Comparison of ENCODE assay signal across 18 mouse cellular contexts in the genomic region with DNA sequence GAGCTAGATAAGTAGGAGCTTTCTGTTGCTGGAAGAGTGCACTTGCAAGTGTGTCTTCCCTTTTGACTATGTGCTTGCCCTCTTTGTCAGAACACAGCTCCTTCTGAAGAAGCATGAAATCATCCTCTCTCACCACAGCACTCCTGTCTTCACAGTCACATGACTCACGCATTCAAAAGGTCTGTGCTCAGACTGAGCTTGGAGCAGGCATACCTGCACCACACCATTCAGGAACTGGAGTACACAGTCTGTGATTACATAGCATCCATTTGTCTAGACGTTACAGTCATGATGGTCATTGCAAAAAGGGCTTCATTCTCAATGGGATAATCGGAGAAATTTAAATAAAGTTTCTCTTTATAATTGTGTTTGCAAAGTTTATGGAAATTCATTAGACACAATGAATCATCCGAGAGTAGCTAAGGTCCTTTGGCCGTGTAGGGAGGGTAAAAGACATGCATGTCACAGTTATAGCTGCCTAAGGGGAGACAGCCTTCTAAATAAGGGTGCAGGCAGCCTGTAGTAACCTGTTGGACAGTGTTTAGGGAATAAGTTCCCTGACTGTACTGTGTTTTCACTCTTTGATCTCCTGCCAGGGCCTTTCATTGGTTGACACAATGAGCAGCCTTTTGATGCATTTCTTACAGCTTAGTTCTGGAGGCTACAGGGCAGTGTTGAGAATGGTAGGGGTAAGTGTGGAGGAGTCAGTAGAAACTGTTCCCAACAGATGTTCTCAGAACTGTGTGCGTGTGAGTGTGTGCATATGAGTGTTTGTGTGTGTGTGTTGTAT.
DNase-seq lines count a peak whose midpoint lies in the region; ATAC-seq and TF ChIP-seq lines count a peak whose summit lies in the region.
"Had no signal": no experiment of that assay in that cellular context is flagged by ENCODE, and none has a peak within 500 bp of the region (broad histone marks: within the 10 kb centered on the region; RNA-seq: fewer than 3 reads in every experiment).

No protein-coding gene starts in this region.

- no peaks in the 10 kb centered on the region for H3K36me3 ChIP-seq in lung, embryonic 14.5 days (ENCODE audit: insufficient read depth)
- 0 out of 2 replicates have a peak, but pooled peaks cover 3% of the 10 kb centered on the region for H3K36me3 ChIP-seq in embryonic facial prominence, embryonic 14.5 days (ENCODE audit: control insufficient read depth, insufficient read depth, low read length)
- H3K36me3 ChIP-seq: neural tube, embryonic 15.5 days had no signal

- H3K4me2 ChIP-seq in lung, embryonic 14.5 days: no peak overlapping the region
- H3K4me2 ChIP-seq in embryonic facial prominence, embryonic 14.5 days (ENCODE audit: low read depth, low read length): no peak overlapping the region
- H3K4me2 ChIP-seq: liver, embryonic 11.5 days; neural tube, embryonic 15.5 days had no signal

- 69% methylated on average over 6 of the region's 6 CpGs for WGBS in lung, embryonic 14.5 days
- WGBS in embryonic facial prominence, embryonic 14.5 days: 69% methylated on average over 6 of the region's 6 CpGs

- TF ChIP-seq CTCF in lung, embryonic 14.5 days (IDR thresholded peaks at IDR 0.05; ENCODE audit: low read depth): no peak

- no peaks in the 10 kb centered on the region for H3K4me1 ChIP-seq in lung, embryonic 14.5 days (ENCODE audit: insufficient read depth)
- H3K4me1 ChIP-seq in embryonic facial prominence, embryonic 14.5 days (ENCODE audit: control insufficient read depth, insufficient read depth, low read length): no peaks in the 10 kb centered on the region

- no peak overlapping the region for H3K9ac ChIP-seq in lung, embryonic 14.5 days
- no peak overlapping the region for H3K9ac ChIP-seq in embryonic facial prominence, embryonic 14.5 days (ENCODE audit: low read depth, low read length)
- H3K9ac ChIP-seq: neural tube, embryonic 15.5 days had no signal

- H3K27ac ChIP-seq in lung, embryonic 14.5 days (ENCODE audit: low read depth): no peak overlapping the region
- no peak overlapping the region for H3K27ac ChIP-seq in embryonic facial prominence, embryonic 14.5 days (replicated peaks; ENCODE audit: low read depth, low read length)
- H3K27ac ChIP-seq: neural tube, embryonic 15.5 days had no signal

- no peak overlapping the region for H3K4me3 ChIP-seq in lung, embryonic 14.5 days (ENCODE audit: low read depth, low read length)
- H3K4me3 ChIP-seq in embryonic facial prominence, embryonic 14.5 days (ENCODE audit: low read depth, low read length): no peak overlapping the region
- H3K4me3 ChIP-seq: neural tube, embryonic 15.5 days had no signal

- peak; percentile 15 for DNase-seq in adrenal gland, postnatal 14 days
- DNase-seq in adrenal gland, adult 18-20 months (ENCODE audit: low spot score in 2 of 2): no peak
- peak; percentile 16 for DNase-seq in lung, embryonic 14.5 days
- no peak for DNase-seq in lung, postnatal 10 days
- peak; percentile 40 for DNase-seq in CD4-positive helper T cell, adult 2 months (ENCODE audit: low read depth, low spot score)
- peak; percentile 76 for DNase-seq in embryonic facial prominence, embryonic 14.5 days (ENCODE audit: low spot score)
- no peak for DNase-seq in heart, adult 8-10 months (ENCODE audit: low spot score)
- no peak for DNase-seq in cerebellum, postnatal 36 days
- DNase-seq: adrenal gland, postnatal 25 days; cerebellum, adult 11-12 months; gastrocnemius, postnatal 36 days; kidney, adult 8-10 months; kidney, postnatal 36 days; lung, adult 18-20 months; lung, postnatal 36 days; thymus, adult 2 months had no signal

- ATAC-seq in lung, embryonic 14.5 days (ENCODE audit: insufficient read depth): no peak; the same call in 1 of the 2 replicates
- peak; percentile 53; the same call in 1 of the 2 replicates for ATAC-seq in embryonic facial prominence, embryonic 14.5 days (ENCODE audit: low read depth)

- H3K9me3 ChIP-seq in lung, embryonic 14.5 days (ENCODE audit: low read depth, low read length): no peaks in the 10 kb centered on the region
- no peaks in the 10 kb centered on the region for H3K9me3 ChIP-seq in embryonic facial prominence, embryonic 14.5 days (ENCODE audit: control insufficient read depth, low read length)
- H3K9me3 ChIP-seq: neural tube, embryonic 15.5 days had no signal

- no peaks in the 10 kb centered on the region for H3K27me3 ChIP-seq in lung, embryonic 14.5 days (ENCODE audit: insufficient read depth, low read length)
- H3K27me3 ChIP-seq in embryonic facial prominence, embryonic 14.5 days (replicated peaks; ENCODE audit: control insufficient read depth, insufficient read depth, low read length): no peaks in the 10 kb centered on the region
- H3K27me3 ChIP-seq: neural tube, embryonic 15.5 days had no signal

Comparison
In these comparisons a context has a peak if more than half of its experiments do, and no peak if none do; other contexts are left out.
1. DNase-seq: peak in adrenal gland, postnatal 14 days (single experiment), lung, embryonic 14.5 days (single experiment), CD4-positive helper T cell, adult 2 months (single experiment) and embryonic facial prominence, embryonic 14.5 days (single experiment); none in adrenal gland, adult 18-20 months (0 of 2), lung, postnatal 10 days (single experiment), heart, adult 8-10 months (single experiment) and cerebellum, postnatal 36 days (0 of 2).